Mouse (Mus musculus): ENCODE data around the gene Igsf23.

GRCm38 (mm10) chr7:19932877-19933809, 17.4 kb downstream of the Igsf23 start:
- TF ChIP-seq EP300 (IDR thresholded peaks at IDR 0.05; ENCODE audit: low read depth) (no peak), CTCF (IDR thresholded peaks at IDR 0.05; ENCODE audit: low read depth) (no peak)

Data from liver, embryonic 14.5 days (tissue).